Mouse (Mus musculus): ENCODE measurements around the gene Chst15.

GRCm38 (mm10) chr7:132306671-132307412 is 10.2 kb downstream of the Chst15 start:
- TF ChIP-seq POLR2A (IDR thresholded peaks at IDR 0.05; ENCODE audit: low read depth, low read length), result no peak
- no peak for TF ChIP-seq CTCF (conservative IDR thresholded peaks at IDR 0.05; ENCODE audit: insufficient read depth, insufficient read length, low read depth, low read length)

All from kidney, adult 2 months (tissue).